Mouse (Mus musculus): ENCODE results near the gene Serpinb1a. TPM values are rescaled to one million over a fixed set of nuclear protein-coding genes. Genes with fewer than 3 reads are reported as not detected.
"Not testable (repeated sequence)": the region's sequence is repeated elsewhere in the genome, so short reads cannot be mapped to it uniquely, and the experiment has no call there.

Serpinb1a gene
- 62.5 and 81.2 TPM in 2 replicates for polyA plus RNA-seq (2014; fragmentation: Nextera tagmentation; extraction: Ambion mirVana)

GRCm38 (mm10) chr13:32850668-32851404 is at the start of gene Serpinb1a:
Gene Serpinb1a (minus strand): TSS chr13:32851185.
- WGBS: 49% methylated on average over 10 of the region's 10 CpGs
- no peak within 1 kb of the TSS for H3K9ac ChIP-seq (ENCODE audit: low read length)
- ATAC-seq (replicated peaks; ENCODE audit: low FRiP score, low TSS enrichment, low read depth) (no peak), DNase-seq (ENCODE audit: low spot score) (peak; percentile 68)
- H3K9me3 ChIP-seq (ENCODE audit: control insufficient read depth, low read length): no peaks in the 10 kb centered on the region
- H3K4me3 ChIP-seq (ENCODE audit: low read depth, low read length): 0 out of 2 replicates have a peak within 1 kb of the TSS, but pooled peaks have one; percentile 1
- H3K36me3 ChIP-seq (ENCODE audit: control insufficient read depth, insufficient read depth, low read length): no peaks in the 10 kb centered on the region
- peak within 1 kb of the TSS; percentile 37 for H3K4me2 ChIP-seq (ENCODE audit: low read length)
- H3K4me1 ChIP-seq (replicated peaks; ENCODE audit: control insufficient read depth, insufficient read depth, low read length): peaks cover 17% of the 10 kb centered on the region
- peak within 1 kb of the TSS; percentile 87; the same call in 1 of the 2 replicates for H3K27ac ChIP-seq (ENCODE audit: low read depth)
- no peaks in the 10 kb centered on the region for H3K27me3 ChIP-seq (replicated peaks; ENCODE audit: control insufficient read depth, insufficient read depth, low read length)

DNA sequence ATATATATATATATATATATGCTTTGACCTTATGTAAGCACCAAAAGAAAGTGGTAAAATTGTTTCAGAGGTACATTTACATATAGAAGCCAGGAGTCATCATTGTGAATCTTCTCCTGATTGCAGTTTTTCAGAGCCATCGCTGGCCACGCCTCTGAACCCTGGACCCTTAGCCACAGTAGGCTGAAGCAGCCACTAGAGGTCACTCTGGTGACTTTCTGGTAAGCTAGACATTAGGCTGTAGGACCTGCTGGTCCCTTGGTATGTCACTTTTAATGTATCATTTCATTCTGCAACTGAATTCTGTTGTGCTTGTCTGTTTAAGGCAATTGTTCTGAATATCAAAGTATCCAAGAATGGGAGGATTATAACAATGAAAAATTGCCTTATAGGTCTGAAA is 49.7 kb upstream of the Serpinb1a start:
- H3K9me3 ChIP-seq (ENCODE audit: control insufficient read depth, low read length): no peaks in the 10 kb centered on the region
- no peaks in the 10 kb centered on the region for H3K4me1 ChIP-seq (replicated peaks; ENCODE audit: control insufficient read depth, insufficient read depth, low read length)
- no peaks in the 10 kb centered on the region for H3K27me3 ChIP-seq (replicated peaks; ENCODE audit: control insufficient read depth, insufficient read depth, low read length)
- no peak overlapping the region for H3K9ac ChIP-seq (ENCODE audit: low read length)
- WGBS: 3% methylated on average over 2 of the region's 2 CpGs
- no peak overlapping the region for H3K4me3 ChIP-seq (ENCODE audit: low read depth, low read length)
- H3K36me3 ChIP-seq (ENCODE audit: control insufficient read depth, insufficient read depth, low read length): no peaks in the 10 kb centered on the region
- H3K4me2 ChIP-seq (ENCODE audit: low read length): no peak overlapping the region
- no peak overlapping the region for H3K27ac ChIP-seq (ENCODE audit: low read depth)
- ATAC-seq (replicated peaks; ENCODE audit: low FRiP score, low TSS enrichment, low read depth) (no peak), DNase-seq (ENCODE audit: low spot score) (peak; percentile 61)

GRCm38 (mm10) chr13:32899114-32899513 is 48.1 kb upstream of the Serpinb1a start:
- not testable (repeated sequence) for H3K9ac ChIP-seq (ENCODE audit: low read length); H3K4me3 ChIP-seq (ENCODE audit: low read depth, low read length); H3K27ac ChIP-seq (ENCODE audit: low read depth); ATAC-seq (replicated peaks; ENCODE audit: low FRiP score, low TSS enrichment, low read depth); H3K27me3 ChIP-seq (replicated peaks; ENCODE audit: control insufficient read depth, insufficient read depth, low read length); H3K9me3 ChIP-seq (ENCODE audit: control insufficient read depth, low read length); H3K4me2 ChIP-seq (ENCODE audit: low read length); DNase-seq (ENCODE audit: low spot score); H3K36me3 ChIP-seq (ENCODE audit: control insufficient read depth, insufficient read depth, low read length); H3K4me1 ChIP-seq (replicated peaks; ENCODE audit: control insufficient read depth, insufficient read depth, low read length)
- 60% methylated on average over 1 of the region's 2 CpGs for WGBS

DNA sequence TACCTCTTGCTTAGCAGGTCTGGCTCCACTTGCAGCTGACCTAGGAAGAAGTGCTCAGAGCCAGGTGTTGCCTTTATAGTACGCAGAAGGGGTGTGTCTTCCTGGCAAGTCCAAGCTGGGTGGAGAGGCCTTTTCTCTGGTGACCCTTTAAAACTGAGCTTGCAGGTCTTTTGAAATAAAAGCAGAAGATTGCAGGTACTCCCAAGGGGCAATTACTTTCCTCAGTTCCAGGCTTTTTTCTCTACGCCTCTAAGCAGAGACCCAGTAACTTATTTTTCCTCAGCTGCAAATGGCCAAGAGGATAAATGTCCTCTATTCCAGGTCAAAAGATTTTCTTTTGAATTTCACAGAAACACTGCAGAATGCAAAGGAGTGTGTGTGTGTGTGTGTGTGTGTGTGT is 47.1 kb upstream of the Serpinb1a start, which contains the start of gene Serpinb1c:
TSS of gene Serpinb1c (minus strand) at position 101 of the 400 bp plus-strand sequence.
- Histone ChIP-seq H3K4me3 (ENCODE audit: low read depth, low read length) (no peak within 1 kb of the TSS), H3K4me2 (ENCODE audit: low read length) (no peak within 1 kb of the TSS), H3K4me1 (replicated peaks; ENCODE audit: control insufficient read depth, insufficient read depth, low read length) (no peaks in the 10 kb centered on the region), H3K9me3 (ENCODE audit: control insufficient read depth, low read length) (no peaks in the 10 kb centered on the region), H3K27me3 (replicated peaks; ENCODE audit: control insufficient read depth, insufficient read depth, low read length) (no peaks in the 10 kb centered on the region), H3K27ac (ENCODE audit: low read depth) (no peak within 1 kb of the TSS), H3K36me3 (ENCODE audit: control insufficient read depth, insufficient read depth, low read length) (no peaks in the 10 kb centered on the region), H3K9ac (ENCODE audit: low read length) (no peak within 1 kb of the TSS)
- DNase-seq (ENCODE audit: low spot score): no peak
- 75% methylated on average over 2 of the region's 2 CpGs for WGBS
- no peak for ATAC-seq (replicated peaks; ENCODE audit: low FRiP score, low TSS enrichment, low read depth)

GRCm38 (mm10) chr13:32896931-32897330 is 45.9 kb upstream of the Serpinb1a start:
- 80% methylated on average over 4 of the region's 4 CpGs for WGBS
- ATAC-seq (replicated peaks; ENCODE audit: low FRiP score, low TSS enrichment, low read depth): no peak
- Histone ChIP-seq H3K27ac (ENCODE audit: low read depth) (no peak overlapping the region), H3K4me1 (replicated peaks; ENCODE audit: control insufficient read depth, insufficient read depth, low read length) (no peaks in the 10 kb centered on the region), H3K4me3 (ENCODE audit: low read depth, low read length) (no peak overlapping the region), H3K9me3 (ENCODE audit: control insufficient read depth, low read length) (no peaks in the 10 kb centered on the region), H3K27me3 (replicated peaks; ENCODE audit: control insufficient read depth, insufficient read depth, low read length) (no peaks in the 10 kb centered on the region), H3K9ac (ENCODE audit: low read length) (no peak overlapping the region), H3K4me2 (ENCODE audit: low read length) (no peak overlapping the region), H3K36me3 (ENCODE audit: control insufficient read depth, insufficient read depth, low read length) (no peaks in the 10 kb centered on the region)
- DNase-seq (ENCODE audit: low spot score): no peak

DNA sequence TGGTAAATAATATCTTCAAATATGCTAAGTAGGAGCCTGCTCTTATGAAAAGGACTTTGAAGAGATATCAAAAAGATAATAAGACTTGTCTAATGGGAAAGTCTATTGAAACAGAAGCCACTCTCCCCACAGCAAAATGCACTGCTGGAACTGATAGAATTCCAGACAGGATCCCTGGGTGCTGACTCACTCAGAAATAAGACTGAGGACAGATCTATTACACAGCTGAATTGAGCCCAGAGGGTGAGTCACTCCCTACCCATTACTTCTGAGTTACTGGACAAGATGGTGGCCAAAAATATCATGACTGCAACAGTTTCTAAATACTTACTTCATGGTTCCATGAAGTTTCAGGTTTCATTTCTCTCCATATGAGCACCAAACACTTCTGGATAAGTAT is 33.8 kb upstream of the Serpinb1a start:
- Histone ChIP-seq H3K4me3 (ENCODE audit: low read depth, low read length) (no peak overlapping the region), H3K27ac (ENCODE audit: low read depth) (no peak overlapping the region), H3K4me1 (replicated peaks; ENCODE audit: control insufficient read depth, insufficient read depth, low read length) (no peaks in the 10 kb centered on the region), H3K4me2 (ENCODE audit: low read length) (no peak overlapping the region), H3K9me3 (ENCODE audit: control insufficient read depth, low read length) (no peaks in the 10 kb centered on the region), H3K27me3 (replicated peaks; ENCODE audit: control insufficient read depth, insufficient read depth, low read length) (no peaks in the 10 kb centered on the region), H3K9ac (ENCODE audit: low read length) (no peak overlapping the region), H3K36me3 (ENCODE audit: control insufficient read depth, insufficient read depth, low read length) (no peaks in the 10 kb centered on the region)
- DNase-seq (ENCODE audit: low spot score): no peak
- ATAC-seq (replicated peaks; ENCODE audit: low FRiP score, low TSS enrichment, low read depth): no peak

DNA sequence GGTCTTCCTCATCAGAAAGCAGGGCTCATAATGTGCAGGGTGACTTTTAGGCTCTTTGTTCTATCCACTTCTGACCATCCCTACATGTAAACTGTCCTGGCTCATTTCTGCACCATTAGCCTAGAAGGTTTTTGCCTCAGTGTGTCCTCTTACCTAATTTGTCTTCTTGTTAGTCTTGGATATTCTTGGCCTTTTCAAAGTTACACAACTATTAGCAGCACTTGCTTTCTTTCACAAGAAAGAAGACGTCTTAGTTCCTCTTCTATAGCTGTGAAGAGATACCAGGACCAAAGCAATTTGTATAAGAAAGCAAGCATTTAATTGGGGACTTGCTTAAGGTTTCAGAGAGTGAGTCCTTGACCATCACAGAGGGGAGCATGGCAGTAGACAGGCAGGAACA is 22.9 kb upstream of the Serpinb1a start:
- no peak overlapping the region for H3K27ac ChIP-seq (ENCODE audit: low read depth)

GRCm38 (mm10) chr13:32868843-32869242 is 17.9 kb upstream of the Serpinb1a start:
- no peaks in the 10 kb centered on the region for H3K9me3 ChIP-seq (ENCODE audit: control insufficient read depth, low read length)
- ATAC-seq (replicated peaks; ENCODE audit: low FRiP score, low TSS enrichment, low read depth) (no peak), DNase-seq (ENCODE audit: low spot score) (no peak)
- no peaks in the 10 kb centered on the region for H3K4me1 ChIP-seq (replicated peaks; ENCODE audit: control insufficient read depth, insufficient read depth, low read length)
- no peak overlapping the region for H3K9ac ChIP-seq (ENCODE audit: low read length)
- no peak overlapping the region for H3K4me3 ChIP-seq (ENCODE audit: low read depth, low read length)
- H3K36me3 ChIP-seq (ENCODE audit: control insufficient read depth, insufficient read depth, low read length): no peaks in the 10 kb centered on the region
- H3K27me3 ChIP-seq (replicated peaks; ENCODE audit: control insufficient read depth, insufficient read depth, low read length): no peaks in the 10 kb centered on the region
- WGBS: 65% methylated on average over 5 of the region's 5 CpGs
- no peak overlapping the region for H3K4me2 ChIP-seq (ENCODE audit: low read length)
- H3K27ac ChIP-seq (ENCODE audit: low read depth): no peak overlapping the region

More for the DNA sequence above, 22.9 kb upstream of the Serpinb1a start:
- DNase-seq (ENCODE audit: low spot score) (no peak), ATAC-seq (replicated peaks; ENCODE audit: low FRiP score, low TSS enrichment, low read depth) (no peak)
- no peaks in the 10 kb centered on the region for H3K36me3 ChIP-seq (ENCODE audit: control insufficient read depth, insufficient read depth, low read length)
- no peaks in the 10 kb centered on the region for H3K27me3 ChIP-seq (replicated peaks; ENCODE audit: control insufficient read depth, insufficient read depth, low read length)
- WGBS: 73% methylated on average over 1 of the region's 1 CpGs
- H3K4me3 ChIP-seq (ENCODE audit: low read depth, low read length): no peak overlapping the region
- no peak overlapping the region for H3K4me2 ChIP-seq (ENCODE audit: low read length)
- H3K4me1 ChIP-seq (replicated peaks; ENCODE audit: control insufficient read depth, insufficient read depth, low read length): no peaks in the 10 kb centered on the region
- H3K9ac ChIP-seq (ENCODE audit: low read length): no peak overlapping the region
- no peaks in the 10 kb centered on the region for H3K9me3 ChIP-seq (ENCODE audit: control insufficient read depth, low read length)

- H3K4me1 ChIP-seq (replicated peaks; ENCODE audit: control insufficient read depth, insufficient read depth, low read length); DNase-seq (ENCODE audit: low spot score); H3K4me3 ChIP-seq (ENCODE audit: low read depth, low read length); ATAC-seq (replicated peaks; ENCODE audit: low FRiP score, low TSS enrichment, low read depth); H3K9me3 ChIP-seq (ENCODE audit: control insufficient read depth, low read length); H3K36me3 ChIP-seq (ENCODE audit: control insufficient read depth, insufficient read depth, low read length); H3K4me2 ChIP-seq (ENCODE audit: low read length); H3K9ac ChIP-seq (ENCODE audit: low read length); H3K27me3 ChIP-seq (replicated peaks; ENCODE audit: control insufficient read depth, insufficient read depth, low read length); H3K27ac ChIP-seq (ENCODE audit: low read depth): not testable (repeated sequence)
- WGBS: 85% methylated on average over 4 of the region's 4 CpGs
Measured at GRCm38 (mm10) chr13:32868233-32868632, 17.2 kb upstream of the Serpinb1a start.

All from intestine, embryonic 14.5 days (tissue).